Mouse (Mus musculus): Measurements from ENCODE around the gene Tars2.
"Not testable (repeated sequence)": the region's sequence is repeated elsewhere in the genome, so short reads cannot be mapped to it uniquely, and the experiment has no call there.

Tars2 gene

DNA sequence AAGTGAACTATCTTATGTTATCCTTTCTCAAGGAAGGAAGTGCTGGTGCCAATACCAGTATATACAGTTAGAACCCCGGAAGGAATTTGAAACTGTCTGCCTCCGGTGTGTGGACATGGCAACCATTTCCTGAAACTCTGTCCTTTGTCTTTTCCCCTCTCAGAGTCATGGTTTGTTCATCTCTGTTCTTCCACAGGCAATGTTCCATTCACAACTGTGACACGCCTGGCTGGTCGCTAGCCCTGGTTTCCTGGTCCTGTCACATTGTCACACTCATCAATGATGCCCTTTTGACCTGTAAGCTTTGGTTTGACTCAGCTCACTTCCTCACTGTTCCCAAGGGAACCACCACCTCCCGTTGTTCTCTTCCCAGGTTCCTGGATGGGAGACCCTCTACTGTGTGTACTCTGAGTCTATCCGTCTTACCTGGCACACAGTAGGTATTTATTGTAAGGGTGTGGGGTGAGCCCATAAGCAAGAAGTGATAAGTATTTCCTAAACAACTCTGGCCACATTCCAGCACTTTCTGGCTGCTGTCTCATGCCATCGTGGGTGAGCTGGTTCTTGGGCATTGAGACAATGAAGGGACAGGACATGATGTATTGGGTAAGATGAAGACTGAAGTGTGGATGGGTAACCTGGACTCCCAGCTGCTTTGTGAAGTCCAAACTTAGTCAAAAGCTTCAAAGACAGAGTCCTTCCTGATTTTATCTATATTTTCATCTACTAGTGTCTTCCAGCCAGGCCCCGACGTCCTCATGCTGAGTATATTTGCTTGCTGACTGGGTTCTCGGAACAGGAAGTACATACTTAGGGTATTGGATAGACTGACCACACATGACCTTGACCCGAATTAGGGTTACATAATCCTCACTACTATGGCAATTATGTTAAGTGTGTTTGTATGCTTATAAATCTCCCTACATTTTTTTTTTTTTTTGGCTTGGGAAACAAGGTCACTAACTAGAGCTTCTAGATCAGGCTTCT, 65.9 kb downstream of the Tars2 start:
- peak; percentile 55 for DNase-seq

- no peak for DNase-seq
Observed at GRCm38 (mm10) chr3:95692677-95693076, 67.3 kb downstream of the Tars2 start.

- not testable (repeated sequence) for DNase-seq
Observed at GRCm38 (mm10) chr3:95690552-95690951, 69.5 kb downstream of the Tars2 start.

Measured in kidney, postnatal 14 days (tissue).